Mouse (Mus musculus) adipose tissue, adult 10 weeks (tissue): Measurements from ENCODE around the gene Olfr107. TPM values are rescaled to one million over a fixed set of nuclear protein-coding genes. Genes with fewer than 3 reads are reported as not detected.

Experiments used
- polyA plus RNA-seq: library from polyadenylated mRNA; stranded (reverse); fragments of 350-450 nt; fragmentation: Illumina TruSeq; extraction: RNeasy Lipid Tissue Mini Kit (QIAGEN cat#74804); gene quantifications from one replicate; pipeline ENCODE4 v1.2.3, GENCODE M21; 2014; ENCODE audit warnings: low read depth, low replicate concordance

Olfr107 gene
- polyA plus RNA-seq, result not detected

DNA sequence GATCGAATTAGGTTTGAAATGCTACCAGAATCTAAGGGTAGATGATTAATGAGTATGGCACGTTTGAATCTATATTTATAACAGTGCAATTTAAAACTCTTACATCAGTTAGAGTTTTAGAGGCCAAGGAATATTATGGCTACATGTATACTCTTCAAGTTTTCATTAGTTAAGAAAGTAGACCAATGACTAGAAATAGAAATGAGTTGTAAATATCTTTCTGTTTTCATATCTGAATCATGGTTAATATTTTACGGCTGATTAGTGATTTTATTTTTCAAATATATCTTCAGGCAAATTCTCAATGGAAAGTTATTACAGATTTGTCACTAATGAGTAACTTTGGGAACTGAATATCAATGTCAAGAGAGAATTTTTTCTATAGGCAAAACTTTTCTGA, at the start of gene Olfr107:
Gene Olfr107, plus strand, starts transcription at position 301 of the 400 bp plus-strand sequence.

DNA sequence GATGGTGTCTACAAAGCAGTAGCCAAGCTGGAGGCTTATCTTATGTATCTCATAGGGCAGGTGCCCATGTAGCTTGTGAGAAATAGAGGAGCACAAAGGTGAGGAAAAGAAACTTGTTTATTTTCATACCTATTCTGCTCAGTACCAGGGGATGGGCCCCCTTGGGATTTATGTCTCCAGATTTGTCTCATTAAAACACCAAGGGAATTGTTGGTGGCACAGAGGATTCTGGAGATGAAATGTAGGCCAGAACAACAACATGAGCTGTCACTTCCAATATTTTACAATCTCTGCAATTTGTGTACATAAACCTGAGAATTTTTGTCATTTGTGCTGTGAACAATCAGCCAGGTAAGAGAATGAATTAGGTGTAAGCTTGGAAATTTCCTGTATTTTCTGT, 39.7 kb upstream of the Olfr107 start, which contains the start of gene Olfr104-ps:
Gene Olfr104-ps, plus strand, starts transcription at position 301 of the 400 bp plus-strand sequence.

DNA sequence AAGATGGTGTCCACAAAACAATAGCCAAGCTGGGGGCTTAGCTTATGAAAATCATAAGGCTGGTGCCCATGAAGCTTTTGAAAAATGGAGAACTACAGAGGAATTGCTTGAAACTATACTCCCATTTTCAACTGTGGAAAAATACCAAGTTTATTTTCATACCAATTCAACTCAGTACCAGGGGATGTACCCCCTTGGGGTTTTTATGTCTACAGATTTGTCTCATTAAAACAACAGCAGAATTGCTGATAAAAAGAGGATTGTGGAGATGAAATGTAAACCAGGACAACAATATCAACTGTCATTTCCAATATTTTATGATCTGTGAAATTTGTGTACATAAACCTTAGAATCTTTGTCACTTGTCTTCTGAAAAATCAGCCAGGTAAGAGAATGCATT, 20.3 kb upstream of the Olfr107 start, which contains the start of gene Olfr105-ps:
Gene Olfr105-ps, plus strand, starts transcription at position 301 of the 400 bp plus-strand sequence.

DNA sequence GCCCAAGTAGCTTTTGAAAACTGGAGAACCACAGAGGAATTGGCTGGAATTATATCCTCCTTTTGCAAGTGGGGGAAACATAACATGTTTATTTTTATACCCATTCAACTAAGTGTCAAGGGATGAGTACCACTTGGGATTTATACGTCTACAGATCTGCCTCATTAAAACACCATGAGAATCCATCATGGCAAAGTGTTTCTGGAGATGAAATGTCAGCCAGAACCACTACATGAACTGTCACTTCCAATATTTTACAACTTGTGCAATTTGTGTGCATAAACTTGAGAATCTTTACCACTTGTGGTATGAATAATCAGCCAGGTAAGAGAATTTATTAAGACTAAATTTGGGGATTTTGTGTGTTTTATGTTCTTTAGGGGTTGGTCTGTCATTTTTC, 8.9 kb upstream of the Olfr107 start, which contains the start of gene Olfr106-ps:
Gene Olfr106-ps, plus strand, starts transcription at position 301 of the 400 bp plus-strand sequence.

DNA sequence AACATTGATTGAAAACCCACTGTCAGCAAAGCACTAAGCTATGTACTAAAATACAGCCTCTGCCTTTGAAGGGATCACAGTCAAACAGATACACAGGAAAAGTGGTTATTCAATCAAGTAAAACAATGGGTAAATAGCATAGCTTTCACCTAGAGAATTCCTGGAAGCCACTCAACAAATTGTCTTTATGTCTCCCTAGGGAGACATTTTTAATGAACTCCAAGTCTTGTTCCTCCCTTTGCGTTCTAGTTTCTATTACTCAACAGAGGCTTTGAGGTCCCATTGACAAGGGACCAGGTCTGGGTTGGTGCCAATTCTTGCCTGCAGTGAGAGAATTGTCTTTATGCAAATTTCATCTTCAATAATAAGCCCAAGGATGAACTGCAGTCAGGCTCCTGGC, 46.2 kb downstream of the Olfr107 start, which contains the start of gene Olfr108:
Gene Olfr108, plus strand, starts transcription at position 301 of the 400 bp plus-strand sequence.

Other genes starting within 250 kb of the Olfr107 start
- gene Olfr93, start 237.7 kb upstream of the Olfr107 start, polyA plus RNA-seq, result not detected
- 3.3 TPM for gene Ubd, start 205.3 kb upstream of the Olfr107 start, polyA plus RNA-seq
- not detected for gene Olfr94, start 198.2 kb upstream of the Olfr107 start, polyA plus RNA-seq
- gene Olfr95, start 186.1 kb upstream of the Olfr107 start, polyA plus RNA-seq, result not detected
- not detected for gene Olfr96, start 179.1 kb upstream of the Olfr107 start, polyA plus RNA-seq
- gene Olfr97, start 161.9 kb upstream of the Olfr107 start, polyA plus RNA-seq, result not detected
- not detected for gene Olfr98, start 135.5 kb upstream of the Olfr107 start, polyA plus RNA-seq
- 8.0 TPM for gene H2-M3, start 129.0 kb upstream of the Olfr107 start, polyA plus RNA-seq
- gene Olfr99, start 115.8 kb upstream of the Olfr107 start, polyA plus RNA-seq, result not detected
- not detected for gene Olfr101, start 94.9 kb upstream of the Olfr107 start, polyA plus RNA-seq
- gene Olfr102, start 82.2 kb upstream of the Olfr107 start, polyA plus RNA-seq, result not detected
- not detected for gene Olfr103, start 59.5 kb upstream of the Olfr107 start, polyA plus RNA-seq
- gene Olfr104-ps, start 39.6 kb upstream of the Olfr107 start, polyA plus RNA-seq, result not detected
- not detected for gene Olfr105-ps, start 20.2 kb upstream of the Olfr107 start, polyA plus RNA-seq
- gene Olfr106-ps, start 8.8 kb upstream of the Olfr107 start, polyA plus RNA-seq, result not detected
- gene Olfr108, start 46.3 kb downstream of the Olfr107 start, polyA plus RNA-seq, result not detected
- gene Olfr109, start 59.7 kb downstream of the Olfr107 start, polyA plus RNA-seq, result not detected
- gene H2-M2, start 84.3 kb downstream of the Olfr107 start, polyA plus RNA-seq, result not detected
- not detected for gene Olfr110, start 93.2 kb downstream of the Olfr107 start, polyA plus RNA-seq
- not detected for gene Olfr111, start 108.8 kb downstream of the Olfr107 start, polyA plus RNA-seq
- gene Olfr112, start 170.2 kb downstream of the Olfr107 start, polyA plus RNA-seq, result 0.78 TPM
- not detected for gene Olfr113, start 178.4 kb downstream of the Olfr107 start, polyA plus RNA-seq
- gene Olfr114, start 193.5 kb downstream of the Olfr107 start, polyA plus RNA-seq, result not detected
- gene Olfr115, start 227.9 kb downstream of the Olfr107 start, polyA plus RNA-seq, result not detected
- gene Olfr116, start 228.0 kb downstream of the Olfr107 start, polyA plus RNA-seq, result not detected